13 mouse cellular contexts compared by ENCODE assay signal in the genomic region with DNA sequence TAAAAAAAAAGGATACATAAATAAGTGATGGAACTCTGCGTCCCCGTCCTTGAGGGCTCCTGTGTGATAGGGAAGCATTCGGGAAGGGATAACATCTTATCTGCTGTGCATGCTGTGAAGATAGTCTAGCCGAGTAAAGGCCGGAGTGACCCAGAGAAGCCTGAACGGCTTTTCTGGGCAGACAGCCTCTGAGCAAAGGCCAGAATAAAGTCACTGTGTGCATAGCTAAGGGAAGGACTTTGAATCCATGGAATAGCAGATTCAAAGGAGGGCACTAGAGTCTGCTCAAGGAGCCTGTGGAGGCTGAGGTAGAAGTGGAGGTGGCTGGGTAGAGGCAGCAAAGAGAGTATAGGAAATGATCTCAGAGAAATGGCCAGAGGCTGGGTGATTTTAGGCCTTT. TPM values are rescaled to one million over a fixed set of nuclear protein-coding genes. Genes with fewer than 3 reads are reported as not detected.
A peak's percentile ranks its signal among the peaks of the same experiment; 100 is the strongest.
DNase-seq lines count a peak whose midpoint lies in the region; ATAC-seq and TF ChIP-seq lines count a peak whose summit lies in the region.
"Had no signal": no experiment of that assay in that cellular context is flagged by ENCODE, and none has a peak within 500 bp of the region (broad histone marks: within the 10 kb centered on the region; RNA-seq: fewer than 3 reads in every experiment).

No protein-coding gene starts in this region.

- DNase-seq in heart, adult 8-10 months (ENCODE audit: low spot score) = no peak
- DNase-seq in layer of hippocampus, adult 2 months (ENCODE audit: low spot score in 2 of 2) = no peak
- no peak for DNase-seq in layer of hippocampus, postnatal 10 days (ENCODE audit: low spot score in 2 of 2)
- no peak for DNase-seq in embryonic facial prominence, embryonic 14.5 days (ENCODE audit: low spot score)
- no peak for DNase-seq in limb, embryonic 14.5 days (ENCODE audit: low spot score)
- DNase-seq in spleen, adult 12 weeks (ENCODE audit: low spot score) = no peak
- DNase-seq: adrenal gland, postnatal 14 days; B cell, adult 2 months; cerebellum, adult 9-11 months; lung, postnatal 36 days had no signal

- no peaks in the 10 kb centered on the region for H3K36me3 ChIP-seq in heart, embryonic 11.5 days (ENCODE audit: control insufficient read depth, insufficient read depth, low read length)
- peaks cover 16% of the 10 kb centered on the region for H3K36me3 ChIP-seq in embryonic facial prominence, embryonic 14.5 days (ENCODE audit: control insufficient read depth, insufficient read depth, low read length)
- peaks cover 13% of the 10 kb centered on the region for H3K36me3 ChIP-seq in limb, embryonic 14.5 days (ENCODE audit: control insufficient read depth, insufficient read depth, low read length)

- no peak for TF ChIP-seq CTCF in layer of hippocampus, adult 2 months (conservative IDR thresholded peaks at IDR 0.05)

- H3K9ac ChIP-seq in heart, embryonic 11.5 days (ENCODE audit: low read depth, low read length) = no peak overlapping the region
- peak overlapping the region; percentile 41; the same call in 1 of the 2 replicates for H3K9ac ChIP-seq in embryonic facial prominence, embryonic 14.5 days (ENCODE audit: low read depth, low read length)
- no peak overlapping the region for H3K9ac ChIP-seq in limb, embryonic 14.5 days (ENCODE audit: low read depth, low read length, severe bottlenecking)

- ATAC-seq in heart, embryonic 11.5 days (replicated peaks; ENCODE audit: insufficient number of reproducible peaks, low FRiP score, low TSS enrichment) = no peak
- ATAC-seq in embryonic facial prominence, embryonic 14.5 days (ENCODE audit: low read depth) = no peak
- no peak for ATAC-seq in limb, embryonic 14.5 days (ENCODE audit: low FRiP score, low read depth)
- no peak for ATAC-seq in activated CD4-positive, CD25-positive, alpha-beta regulatory T cell, adult 4 months
- ATAC-seq: Patski had no signal

- no peaks in the 10 kb centered on the region for H3K9me3 ChIP-seq in heart, embryonic 11.5 days (replicated peaks; ENCODE audit: control insufficient read depth, low read length)
- no peaks in the 10 kb centered on the region for H3K9me3 ChIP-seq in embryonic facial prominence, embryonic 14.5 days (ENCODE audit: control insufficient read depth, low read length)
- no peaks in the 10 kb centered on the region for H3K9me3 ChIP-seq in limb, embryonic 14.5 days (ENCODE audit: control insufficient read depth, low read length)

- no peaks in the 10 kb centered on the region for H3K27me3 ChIP-seq in heart, embryonic 11.5 days (ENCODE audit: control insufficient read depth, insufficient read depth, low read length)
- no peaks in the 10 kb centered on the region for H3K27me3 ChIP-seq in embryonic facial prominence, embryonic 14.5 days (replicated peaks; ENCODE audit: control insufficient read depth, insufficient read depth, low read length)
- H3K27me3 ChIP-seq in limb, embryonic 14.5 days (ENCODE audit: control insufficient read depth, insufficient read depth, low read length) = no peaks in the 10 kb centered on the region
- H3K27me3 ChIP-seq: Patski had no signal

- WGBS in heart, embryonic 11.5 days (ENCODE audit: insufficient replicate concordance) = 56% methylated on average over 6 of the region's 6 CpGs
- 86% methylated on average over 6 of the region's 6 CpGs for WGBS in embryonic facial prominence, embryonic 14.5 days
- WGBS in limb, embryonic 14.5 days = 89% methylated on average over 6 of the region's 6 CpGs

- TF ChIP-seq POLR2A in limb, embryonic 14.5 days (IDR thresholded peaks at IDR 0.05; ENCODE audit: borderline replicate concordance, extremely low read depth, insufficient read depth, insufficient read length) = no peak

- H3K4me2 ChIP-seq in heart, embryonic 11.5 days = no peak overlapping the region
- no peak overlapping the region for H3K4me2 ChIP-seq in embryonic facial prominence, embryonic 14.5 days (ENCODE audit: low read depth, low read length)
- H3K4me2 ChIP-seq in limb, embryonic 14.5 days (replicated peaks; ENCODE audit: low read depth, low read length, severe bottlenecking) = no peak overlapping the region

- no peak overlapping the region for H3K4me3 ChIP-seq in heart, embryonic 11.5 days (ENCODE audit: low read depth, low read length)
- H3K4me3 ChIP-seq in layer of hippocampus, adult 2 months = no peak overlapping the region
- H3K4me3 ChIP-seq in embryonic facial prominence, embryonic 14.5 days (ENCODE audit: low read depth, low read length) = no peak overlapping the region
- H3K4me3 ChIP-seq in limb, embryonic 14.5 days (replicated peaks; ENCODE audit: low read length) = no peak overlapping the region

- peaks cover 4% of the 10 kb centered on the region; the same call in 1 of the 2 replicates for H3K4me1 ChIP-seq in heart, embryonic 11.5 days (ENCODE audit: control insufficient read depth, insufficient read depth, low read length)
- H3K4me1 ChIP-seq in embryonic facial prominence, embryonic 14.5 days (ENCODE audit: control insufficient read depth, insufficient read depth, low read length) = peaks cover 29% of the 10 kb centered on the region
- H3K4me1 ChIP-seq in limb, embryonic 14.5 days (ENCODE audit: control insufficient read depth, insufficient read depth, low read length) = peaks cover 24% of the 10 kb centered on the region

- H3K27ac ChIP-seq in heart, embryonic 11.5 days (ENCODE audit: low read depth, low read length) = peak overlapping the region; percentile 71; the same call in 1 of the 2 replicates
- peak overlapping the region; percentile 59; the same call in 1 of the 2 replicates for H3K27ac ChIP-seq in layer of hippocampus, adult 2 months
- peak overlapping the region; percentile 91 for H3K27ac ChIP-seq in embryonic facial prominence, embryonic 14.5 days (replicated peaks; ENCODE audit: low read depth, low read length)
- peak overlapping the region; percentile 87 for H3K27ac ChIP-seq in limb, embryonic 14.5 days (replicated peaks; ENCODE audit: low read depth, low read length)

RNA-seq across cellular contexts. Expression of a gene that starts 22.3 kb away (rescaled TPM):
- polyA plus RNA-seq in heart, embryonic 11.5 days (2014; fragmentation: Nextera tagmentation; extraction: Ambion mirVana) = 2.5 and 3.2 TPM in 2 replicates
- 1 to 10 TPM; 6.9 to 8.5 (median 8.3) TPM for total RNA-seq in heart, adult 8-10 months (2022)
- 10 to 100 TPM; 43.7 to 45.6 TPM for total RNA-seq in layer of hippocampus, adult 2 months (2021)
- 10 to 100 TPM; 62.7 to 69.3 TPM for total RNA-seq in layer of hippocampus, postnatal 10 days (2021)
- 4.0 and 4.7 TPM in 2 replicates for polyA plus RNA-seq in embryonic facial prominence, embryonic 14.5 days (2014; fragmentation: Nextera tagmentation; extraction: Ambion mirVana)
- polyA plus RNA-seq in limb, embryonic 14.5 days (2012; rRNA removed) = 26.2 and 33.1 TPM in 2 replicates
- polyA plus RNA-seq in limb, embryonic 14.5 days (2014; fragmentation: Nextera tagmentation; extraction: Ambion mirVana) = 4.2 and 4.9 TPM in 2 replicates
- 1 to 10 TPM; 1.2 to 1.5 TPM for polyA plus RNA-seq in activated CD4-positive, CD25-positive, alpha-beta regulatory T cell, adult 4 months (2017; shearing (Covaris generic))

RNA-seq across cellular contexts. Expression of a gene that starts 32.4 kb away (rescaled TPM):
- 12.7 and 16.0 TPM in 2 replicates for polyA plus RNA-seq in heart, embryonic 11.5 days (2014; fragmentation: Nextera tagmentation; extraction: Ambion mirVana)
- total RNA-seq in heart, adult 8-10 months (2022) = 1 to 10 TPM; 6.6 to 8.6 (median 7.2) TPM
- total RNA-seq in layer of hippocampus, adult 2 months (2021) = 1 to 10 TPM; 5.5 to 6.6 TPM
- 1 to 10 TPM; 6.7 to 9.5 TPM for total RNA-seq in layer of hippocampus, postnatal 10 days (2021)
- 14.4 and 19.2 TPM in 2 replicates for polyA plus RNA-seq in embryonic facial prominence, embryonic 14.5 days (2014; fragmentation: Nextera tagmentation; extraction: Ambion mirVana)
- polyA plus RNA-seq in limb, embryonic 14.5 days (2012; rRNA removed) = 20.2 and 24.9 TPM in 2 replicates
- polyA plus RNA-seq in limb, embryonic 14.5 days (2014; fragmentation: Nextera tagmentation; extraction: Ambion mirVana) = 26.1 and 28.2 TPM in 2 replicates
- polyA plus RNA-seq in activated CD4-positive, CD25-positive, alpha-beta regulatory T cell, adult 4 months (2017; shearing (Covaris generic)) = 10 to 100 TPM; 19.2 to 24.2 TPM

RNA-seq across cellular contexts. Expression of a gene that starts 32.5 kb away (rescaled TPM):
- polyA plus RNA-seq in heart, embryonic 11.5 days (2014; fragmentation: Nextera tagmentation; extraction: Ambion mirVana) = 0.92 and 1.8 TPM in 2 replicates
- under 1 TPM; 0.16 to 0.59 (median 0.21) TPM for total RNA-seq in heart, adult 8-10 months (2022)
- 1 to 10 TPM; 1.1 to 2.4 TPM for total RNA-seq in layer of hippocampus, adult 2 months (2021)
- 1 to 10 TPM; 2.2 to 3.1 TPM for total RNA-seq in layer of hippocampus, postnatal 10 days (2021)
- polyA plus RNA-seq in embryonic facial prominence, embryonic 14.5 days (2014; fragmentation: Nextera tagmentation; extraction: Ambion mirVana) = 2.5 and 2.9 TPM in 2 replicates
- polyA plus RNA-seq in limb, embryonic 14.5 days (2012; rRNA removed) = 19.5 and 26.1 TPM in 2 replicates
- 3.0 and 4.6 TPM in 2 replicates for polyA plus RNA-seq in limb, embryonic 14.5 days (2014; fragmentation: Nextera tagmentation; extraction: Ambion mirVana)
- 1 to 10 TPM in 1 of 2 experiments, under 1 TPM in 1; 0.93 to 2.2 TPM for polyA plus RNA-seq in activated CD4-positive, CD25-positive, alpha-beta regulatory T cell, adult 4 months (2017; shearing (Covaris generic))

RNA-seq across cellular contexts. Expression of a gene that starts 38.4 kb away (rescaled TPM):
- 1.2 and 2.3 TPM in 2 replicates for polyA plus RNA-seq in heart, embryonic 11.5 days (2014; fragmentation: Nextera tagmentation; extraction: Ambion mirVana)
- 1 to 10 TPM in 3 of 4 experiments, under 1 TPM in 1; 0.72 to 1.8 (median 1.3) TPM for total RNA-seq in heart, adult 8-10 months (2022)
- total RNA-seq in layer of hippocampus, adult 2 months (2021) = 1 to 10 TPM; 3.8 to 6.4 TPM
- 1 to 10 TPM; 4.4 to 5.1 TPM for total RNA-seq in layer of hippocampus, postnatal 10 days (2021)
- 1.8 and 2.1 TPM in 2 replicates for polyA plus RNA-seq in embryonic facial prominence, embryonic 14.5 days (2014; fragmentation: Nextera tagmentation; extraction: Ambion mirVana)
- 21.9 and 22.8 TPM in 2 replicates for polyA plus RNA-seq in limb, embryonic 14.5 days (2012; rRNA removed)
- polyA plus RNA-seq in limb, embryonic 14.5 days (2014; fragmentation: Nextera tagmentation; extraction: Ambion mirVana) = 1.7 and 1.9 TPM in 2 replicates
- polyA plus RNA-seq in activated CD4-positive, CD25-positive, alpha-beta regulatory T cell, adult 4 months (2017; shearing (Covaris generic)) = 1 to 10 TPM; 1.7 to 2.3 TPM
